Mouse (Mus musculus): ENCODE measurements at regions not wholly inside any gene's neighbourhood (a gene's known extent, or its start where the extent isn't known, plus 50 kb on each side); places are given as distances from the start of the nearest gene placed in this dataset.
"Not testable (repeated sequence)": the region's sequence is repeated elsewhere in the genome, so short reads cannot be mapped to it uniquely, and the experiment has no call there.

- no peak for DNase-seq
These were observed 56.9 kb upstream of the Prdm9 start for GRCm38 (mm10) chr17:15620746-15621694.

- DNase-seq = peak; percentile 4
These were observed 58.8 kb upstream of the Prdm9 start for GRCm38 (mm10) chr17:15622913-15623312.

- DNase-seq = no peak
These were observed 66.6 kb upstream of the Prdm9 start for GRCm38 (mm10) chr17:15630792-15631191.

DNA sequence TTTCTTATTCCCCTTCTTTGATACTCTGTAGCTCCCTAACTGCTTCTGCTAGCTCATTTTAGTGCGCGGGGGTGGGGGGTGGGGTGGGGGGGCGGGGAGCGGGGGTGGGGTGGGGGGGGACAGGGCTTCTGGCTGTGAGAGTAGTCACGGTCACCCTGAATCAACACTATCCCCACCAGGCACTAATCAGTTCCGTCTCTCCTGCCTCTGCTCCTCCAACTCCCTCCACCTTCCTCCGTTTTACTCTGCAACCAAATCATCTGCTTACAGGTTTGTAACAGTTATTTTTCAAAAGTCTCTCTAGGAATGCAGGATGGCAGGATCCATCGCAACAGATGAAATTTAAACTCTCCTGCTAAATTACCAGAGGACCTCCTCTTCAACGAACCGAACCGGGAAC lies 67.5 kb upstream of the Prdm9 start:
- no peak for DNase-seq

DNA sequence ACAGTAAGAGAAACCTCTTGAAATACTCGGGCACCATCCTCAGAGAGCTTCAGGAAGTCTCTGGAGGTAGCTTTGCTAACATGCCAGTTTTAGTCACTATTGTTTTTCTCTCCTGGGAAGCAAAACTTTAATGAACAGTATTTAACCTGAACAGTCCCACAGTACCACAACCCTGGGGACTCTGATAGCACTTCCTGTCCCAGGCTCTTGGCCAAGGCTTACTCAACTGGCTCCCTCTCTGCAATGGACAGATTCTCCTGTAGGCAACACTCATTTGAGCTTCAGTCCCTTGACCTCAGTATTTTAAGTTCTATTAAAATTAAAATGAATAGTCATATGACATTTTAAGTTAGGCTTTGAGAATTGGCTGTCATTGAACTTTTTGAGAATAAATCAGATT lies 67.9 kb upstream of the Prdm9 start:
- no peak for DNase-seq

- DNase-seq = not testable (repeated sequence)
These were observed 65.5 kb upstream of the Chd1 start for GRCm38 (mm10) chr17:15639111-15639865.

GRCm38 (mm10) chr17:15640776-15641175 lies 64.0 kb upstream of the Chd1 start:
- no peak for DNase-seq

DNA sequence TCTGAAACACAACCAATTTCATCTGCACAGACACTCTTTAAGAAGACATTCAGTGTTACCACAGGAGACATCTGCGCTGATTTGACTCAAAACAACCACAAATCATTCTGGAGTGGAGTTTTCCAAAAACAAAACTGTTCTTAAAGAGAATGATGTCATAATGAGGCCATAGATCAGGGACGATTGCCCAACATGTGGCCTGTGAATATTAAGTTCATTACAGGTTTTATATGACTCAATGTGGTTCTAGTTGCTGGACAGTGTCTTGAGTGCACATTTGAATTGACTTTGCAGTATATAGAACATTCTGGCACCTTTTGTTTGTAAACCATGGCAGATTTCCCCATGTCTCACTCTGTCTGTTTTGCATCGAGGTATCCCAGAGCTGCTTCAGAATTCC lies 63.0 kb upstream of the Chd1 start:
- no peak for DNase-seq

DNA sequence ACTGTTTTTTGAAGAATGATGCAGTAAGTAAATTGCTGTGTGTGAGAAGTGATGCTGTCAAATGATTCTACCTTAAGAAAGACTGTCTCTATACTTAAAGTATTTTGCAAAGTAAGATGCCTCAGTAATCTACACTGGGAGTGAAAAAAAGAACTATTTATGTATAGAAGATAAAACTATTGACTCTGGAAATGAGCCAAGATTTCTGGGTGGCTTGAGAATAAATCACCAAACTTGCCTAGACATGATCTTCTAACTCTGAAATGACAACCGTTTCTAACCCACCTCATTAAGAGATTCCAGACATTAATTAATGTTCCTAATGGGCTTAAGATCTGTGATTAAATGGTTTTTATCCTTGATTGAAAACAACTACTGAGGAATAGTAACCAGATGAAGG lies 58.0 kb upstream of the Chd1 start:
- DNase-seq = no peak

GRCm38 (mm10) chr17:15650089-15650742 lies 54.6 kb upstream of the Chd1 start:
- no peak for DNase-seq

DNA sequence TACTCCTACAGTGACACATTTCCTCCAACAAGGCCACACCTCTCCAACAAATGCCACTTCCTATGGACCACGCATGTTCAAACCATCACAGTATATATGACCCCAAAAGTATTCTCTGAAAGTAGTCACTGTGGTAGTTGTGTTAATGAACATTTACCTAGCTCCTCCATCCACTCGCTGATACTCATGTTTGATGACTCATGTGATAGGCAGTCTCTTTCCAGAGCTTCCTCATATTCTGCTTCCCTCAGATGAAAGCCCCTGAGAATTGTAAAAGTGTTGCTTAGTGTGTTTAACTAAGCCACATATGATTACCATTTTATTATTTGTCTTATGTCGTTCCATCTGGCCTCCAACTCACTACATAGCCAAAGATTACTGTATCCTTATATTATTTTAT lies 52.9 kb upstream of the Chd1 start:
- no peak for DNase-seq

Data from cerebellum, adult 18-20 months (tissue).